Mouse (Mus musculus): ENCODE data around the gene Ube2m. TPM values are rescaled to one million over a fixed set of nuclear protein-coding genes. Genes with fewer than 3 reads are reported as not detected.

Gene Ube2m
- polyA plus RNA-seq, 1 experiment: 366 TPM

DNA sequence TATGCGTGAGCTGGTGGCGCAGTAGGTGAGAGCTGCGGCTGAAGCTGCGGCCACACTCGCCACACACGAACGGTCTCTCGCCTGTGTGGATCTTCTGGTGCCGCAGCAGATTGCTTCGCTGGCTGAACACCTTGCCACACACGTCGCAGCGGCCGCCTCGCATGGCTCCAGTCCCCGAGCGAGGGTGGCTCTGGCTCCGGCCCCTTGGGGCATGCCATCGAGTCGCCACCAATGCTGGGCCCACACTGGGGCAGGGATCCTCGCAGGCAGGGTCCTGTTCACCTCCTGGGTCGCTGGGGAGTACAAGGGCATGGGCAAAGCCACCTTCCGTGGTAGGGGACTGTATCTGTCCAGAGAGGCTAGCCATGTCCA, 6.2 kb upstream of the Ube2m start:
- H3K4me1 ChIP-seq: peaks cover 68% of the 10 kb centered on the region
- peaks cover 29% of the 10 kb centered on the region for H3K27me3 ChIP-seq (replicated peaks)
- H3K36me3 ChIP-seq (replicated peaks; ENCODE audit: low read length): peaks cover 15% of the 10 kb centered on the region
- no peak for TF ChIP-seq GATA1 (IDR thresholded peaks at IDR 0.05; ENCODE audit: borderline replicate concordance, low read length)
- TF ChIP-seq FLI1 (IDR thresholded peaks at IDR 0.05; ENCODE audit: low read length): no peak
- H3K4me3 ChIP-seq (replicated peaks): peak overlapping the region; percentile 90
- H3K9me3 ChIP-seq: peaks cover 20% of the 10 kb centered on the region

DNA sequence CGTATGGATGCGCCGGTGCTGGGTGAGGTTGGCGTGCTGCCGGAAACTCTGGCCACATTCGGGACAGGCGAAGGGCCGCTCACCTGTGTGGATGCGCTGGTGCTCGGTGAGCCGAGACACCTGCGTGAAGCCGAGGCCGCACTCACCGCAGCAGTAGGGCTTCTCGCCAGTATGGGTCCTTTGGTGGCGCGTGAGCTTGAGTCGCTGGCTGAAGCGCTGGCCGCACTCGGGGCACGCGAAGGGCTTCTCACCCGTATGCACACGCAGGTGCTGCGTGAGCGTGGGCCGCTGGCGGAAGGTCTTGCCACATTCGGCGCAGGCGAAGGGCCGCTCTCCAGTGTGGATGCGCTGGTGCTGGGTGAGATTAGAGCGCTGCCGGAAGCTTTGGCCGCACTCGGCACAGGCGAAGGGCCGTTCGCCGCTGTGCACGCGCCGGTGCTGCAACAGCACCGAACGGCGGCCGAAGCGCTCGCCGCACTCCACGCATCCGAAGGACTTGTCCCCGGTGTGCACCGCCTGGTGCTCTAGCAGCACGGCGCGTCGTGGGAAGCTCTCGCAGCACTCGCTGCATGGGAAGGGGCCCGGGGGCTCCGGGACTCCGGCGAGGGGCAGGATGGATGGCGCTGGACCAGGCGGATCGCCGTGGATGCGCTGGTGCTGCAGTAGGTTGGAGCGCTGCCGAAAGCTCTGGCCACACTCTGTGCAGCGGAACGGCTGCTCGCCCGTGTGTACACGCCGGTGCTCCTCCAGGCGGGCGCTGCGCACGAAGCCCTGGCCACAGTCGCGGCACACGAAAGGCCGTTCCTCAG, 5.6 kb upstream of the Ube2m start:
- Histone ChIP-seq H3K36me3 (replicated peaks; ENCODE audit: low read length) (peaks cover 15% of the 10 kb centered on the region), H3K9me3 (peaks cover 20% of the 10 kb centered on the region), H3K4me3 (replicated peaks) (peak overlapping the region; percentile 90), H3K27me3 (replicated peaks) (peaks cover 29% of the 10 kb centered on the region), H3K4me1 (peaks cover 73% of the 10 kb centered on the region)
- TF ChIP-seq GATA1 (IDR thresholded peaks at IDR 0.05; ENCODE audit: borderline replicate concordance, low read length) (no peak), FLI1 (IDR thresholded peaks at IDR 0.05; ENCODE audit: low read length) (no peak)

GRCm38 (mm10) chr7:13043120-13043444, 5.0 kb upstream of the Ube2m start:
- Histone ChIP-seq H3K4me3 (replicated peaks) (peak overlapping the region; percentile 90), H3K27me3 (replicated peaks) (peaks cover 29% of the 10 kb centered on the region), H3K4me1 (peaks cover 76% of the 10 kb centered on the region), H3K36me3 (replicated peaks; ENCODE audit: low read length) (peaks cover 15% of the 10 kb centered on the region), H3K9me3 (peaks cover 20% of the 10 kb centered on the region)
- no peak for TF ChIP-seq GATA1 (IDR thresholded peaks at IDR 0.05; ENCODE audit: borderline replicate concordance, low read length)
- no peak for TF ChIP-seq FLI1 (IDR thresholded peaks at IDR 0.05; ENCODE audit: low read length)

DNA sequence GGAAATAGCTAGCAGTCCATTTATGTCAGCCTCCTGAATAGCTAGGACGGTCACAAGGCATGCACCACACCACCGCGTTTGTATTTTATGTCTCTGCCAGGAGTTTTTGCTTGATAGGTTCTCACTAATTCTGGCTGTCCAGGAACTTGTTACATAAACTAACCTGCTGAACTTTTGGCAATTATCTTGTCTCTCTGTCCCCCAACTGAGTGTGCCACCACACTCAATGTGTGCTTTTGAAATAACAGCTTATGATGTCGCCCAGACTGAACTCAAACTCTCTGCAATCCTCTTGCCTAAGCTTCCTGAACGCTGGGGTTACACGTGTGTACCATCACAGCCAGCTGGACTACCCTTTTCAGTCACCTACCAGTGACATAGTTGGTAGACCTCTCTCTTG, 4.4 kb upstream of the Ube2m start:
- Histone ChIP-seq H3K27me3 (replicated peaks) (peaks cover 29% of the 10 kb centered on the region), H3K4me3 (replicated peaks) (no peak overlapping the region), H3K4me1 (peaks cover 76% of the 10 kb centered on the region), H3K36me3 (replicated peaks; ENCODE audit: low read length) (peaks cover 15% of the 10 kb centered on the region), H3K9me3 (peaks cover 20% of the 10 kb centered on the region)
- TF ChIP-seq GATA1 (IDR thresholded peaks at IDR 0.05; ENCODE audit: borderline replicate concordance, low read length) (no peak), FLI1 (IDR thresholded peaks at IDR 0.05; ENCODE audit: low read length) (no peak)

DNA sequence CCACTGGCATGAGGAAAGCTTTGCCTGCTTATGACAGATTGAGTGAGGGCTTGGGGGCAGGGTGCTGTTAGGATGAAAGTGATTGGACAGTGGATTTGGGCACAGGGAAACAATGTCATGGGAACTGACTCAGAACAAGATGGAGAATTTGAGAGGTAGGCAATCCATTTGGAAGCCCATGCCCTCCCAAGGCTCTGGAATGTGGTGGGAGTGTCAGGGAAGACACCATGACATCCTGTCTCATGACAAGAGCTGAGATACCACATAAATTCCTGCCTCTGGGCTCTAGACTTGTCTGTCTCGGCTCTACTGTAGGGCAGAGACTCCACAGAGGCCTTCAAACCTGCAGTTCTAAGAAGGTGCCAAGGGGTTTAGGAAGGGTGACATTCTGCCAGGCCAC, 3.2 kb upstream of the Ube2m start:
- H3K4me3 ChIP-seq (replicated peaks): no peak overlapping the region
- peaks cover 19% of the 10 kb centered on the region for H3K36me3 ChIP-seq (replicated peaks; ENCODE audit: low read length)
- peaks cover 20% of the 10 kb centered on the region for H3K9me3 ChIP-seq
- TF ChIP-seq GATA1 (IDR thresholded peaks at IDR 0.05; ENCODE audit: borderline replicate concordance, low read length) (no peak), FLI1 (IDR thresholded peaks at IDR 0.05; ENCODE audit: low read length) (no peak)
- peaks cover 82% of the 10 kb centered on the region for H3K4me1 ChIP-seq
- peaks cover 29% of the 10 kb centered on the region for H3K27me3 ChIP-seq (replicated peaks)

GRCm38 (mm10) chr7:13039181-13039580, 1.1 kb upstream of the Ube2m start:
- Histone ChIP-seq H3K27me3 (replicated peaks) (peaks cover 20% of the 10 kb centered on the region), H3K36me3 (replicated peaks; ENCODE audit: low read length) (peaks cover 35% of the 10 kb centered on the region), H3K4me3 (replicated peaks) (peak overlapping the region; percentile 98), H3K9me3 (peaks cover 16% of the 10 kb centered on the region), H3K4me1 (peaks cover 84% of the 10 kb centered on the region)
- TF ChIP-seq FLI1 (IDR thresholded peaks at IDR 0.05; ENCODE audit: low read length) (no peak), GATA1 (IDR thresholded peaks at IDR 0.05; ENCODE audit: borderline replicate concordance, low read length) (no peak)

DNA sequence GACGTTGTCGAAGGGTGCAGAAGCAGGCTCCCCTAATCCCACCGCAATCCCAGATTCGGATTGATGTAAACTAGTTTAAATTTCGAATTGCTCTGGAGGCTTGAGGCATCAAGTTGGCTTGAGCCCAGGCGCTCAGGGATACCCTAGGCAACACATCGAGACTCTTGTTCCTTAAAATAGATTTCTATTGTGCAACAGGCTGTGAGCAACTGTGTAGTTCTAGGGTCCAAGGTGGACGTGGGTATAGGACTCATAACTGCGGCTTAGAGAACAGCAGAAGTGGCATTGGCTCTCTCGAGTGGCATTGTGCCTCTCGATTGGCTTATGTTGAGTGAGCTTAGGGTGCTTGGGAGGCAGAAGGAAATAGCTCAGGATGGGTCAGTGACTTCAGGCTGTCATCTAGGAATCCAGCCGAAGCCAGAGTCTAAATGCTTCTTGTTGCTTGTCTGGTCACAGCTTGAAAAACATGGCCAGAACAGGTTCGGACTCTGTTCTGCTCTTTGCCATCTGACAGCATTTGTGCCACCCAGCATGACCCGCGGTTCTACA, 620 bp upstream of the Ube2m start:
- H3K4me3 ChIP-seq (replicated peaks): peak overlapping the region; percentile 98
- peaks cover 37% of the 10 kb centered on the region for H3K36me3 ChIP-seq (replicated peaks; ENCODE audit: low read length)
- peaks cover 11% of the 10 kb centered on the region for H3K9me3 ChIP-seq
- TF ChIP-seq FLI1 (IDR thresholded peaks at IDR 0.05; ENCODE audit: low read length): no peak
- TF ChIP-seq GATA1 (IDR thresholded peaks at IDR 0.05; ENCODE audit: borderline replicate concordance, low read length): no peak
- peaks cover 84% of the 10 kb centered on the region for H3K4me1 ChIP-seq
- peaks cover 15% of the 10 kb centered on the region for H3K27me3 ChIP-seq (replicated peaks)

DNA sequence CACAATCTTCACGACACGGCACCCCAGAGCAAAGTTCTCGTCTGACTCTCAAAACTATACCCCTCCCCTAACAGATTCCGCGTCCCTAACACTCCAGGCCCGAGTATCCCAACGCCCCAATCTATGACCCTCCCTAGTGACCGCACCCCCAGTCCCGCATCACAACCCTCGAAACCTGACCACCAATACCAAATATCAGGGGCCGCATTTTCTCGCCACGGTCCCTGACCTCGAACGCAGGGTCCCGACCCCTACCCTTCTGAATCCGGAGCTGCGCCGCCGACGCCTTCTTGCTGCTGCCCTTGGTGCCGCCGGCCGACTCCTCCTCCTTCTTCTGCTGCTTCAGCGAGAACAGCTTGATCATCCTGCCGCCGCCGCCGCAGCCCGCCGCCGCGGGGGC, 709 bp downstream of the Ube2m start:
- peak overlapping the region; percentile 98 for H3K4me3 ChIP-seq (replicated peaks)
- no peaks in the 10 kb centered on the region for H3K9me3 ChIP-seq
- TF ChIP-seq GATA1 (IDR thresholded peaks at IDR 0.05; ENCODE audit: borderline replicate concordance, low read length): no peak
- no peak for TF ChIP-seq FLI1 (IDR thresholded peaks at IDR 0.05; ENCODE audit: low read length)
- peaks cover 84% of the 10 kb centered on the region for H3K4me1 ChIP-seq
- H3K27me3 ChIP-seq (replicated peaks): peaks cover 2% of the 10 kb centered on the region
- H3K36me3 ChIP-seq (replicated peaks; ENCODE audit: low read length): peaks cover 41% of the 10 kb centered on the region

DNA sequence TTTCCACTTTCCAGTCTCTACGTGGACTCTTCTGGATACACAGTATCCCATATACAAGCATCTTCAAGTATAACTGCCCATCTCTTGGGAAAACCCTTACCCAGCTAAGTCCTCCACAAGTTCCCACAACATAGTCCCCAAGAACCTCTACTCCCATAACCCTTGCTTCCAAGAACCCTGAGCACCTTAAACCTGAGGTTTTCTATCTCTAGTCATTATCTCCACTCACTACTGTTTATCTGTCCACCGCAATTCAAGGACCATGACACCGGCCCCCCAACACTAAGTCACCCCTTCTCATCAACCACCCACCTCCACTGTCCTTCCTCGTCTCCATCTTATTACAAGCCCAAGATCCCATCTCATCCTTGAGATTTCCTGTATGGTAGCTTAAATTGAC, 1.3 kb downstream of the Ube2m start:
- H3K36me3 ChIP-seq (replicated peaks; ENCODE audit: low read length): peaks cover 47% of the 10 kb centered on the region
- no peaks in the 10 kb centered on the region for H3K27me3 ChIP-seq (replicated peaks)
- H3K4me1 ChIP-seq: peaks cover 85% of the 10 kb centered on the region
- peak overlapping the region; percentile 98 for H3K4me3 ChIP-seq (replicated peaks)
- TF ChIP-seq FLI1 (IDR thresholded peaks at IDR 0.05; ENCODE audit: low read length) (no peak), GATA1 (IDR thresholded peaks at IDR 0.05; ENCODE audit: borderline replicate concordance, low read length) (no peak)
- no peaks in the 10 kb centered on the region for H3K9me3 ChIP-seq

DNA sequence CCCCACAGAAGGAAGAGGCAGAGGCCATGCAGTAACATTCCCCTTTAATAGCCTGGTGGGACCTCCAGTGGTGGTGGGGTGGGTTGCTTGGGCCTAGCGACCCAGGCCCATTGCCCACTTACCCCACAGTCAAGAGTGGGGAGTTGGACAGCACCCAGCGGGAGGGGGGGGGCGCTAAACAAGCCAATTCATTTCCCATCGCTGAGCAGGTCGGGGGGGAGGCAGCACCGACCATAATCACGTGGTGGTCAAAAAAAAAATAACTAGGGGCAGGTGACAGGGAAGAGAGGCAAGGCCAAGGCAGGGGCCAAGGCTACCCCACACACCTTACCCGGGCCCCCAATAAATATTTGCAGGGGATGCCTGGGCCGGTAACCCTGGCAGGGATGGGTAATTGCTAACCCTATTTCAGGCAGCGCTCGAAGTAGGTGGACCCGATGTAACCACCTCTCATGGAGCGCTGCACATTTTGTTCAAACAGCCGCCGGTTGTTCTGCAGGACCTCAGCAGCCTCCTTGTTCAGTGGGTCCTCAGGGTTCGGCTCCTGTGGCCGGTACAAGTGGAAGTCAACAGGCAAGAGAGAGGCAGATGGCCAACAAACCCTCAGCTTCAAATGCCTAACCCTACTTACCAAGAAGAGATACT, 2.7 kb downstream of the Ube2m start:
- TF ChIP-seq GATA1 (IDR thresholded peaks at IDR 0.05; ENCODE audit: borderline replicate concordance, low read length): no peak
- no peak for TF ChIP-seq FLI1 (IDR thresholded peaks at IDR 0.05; ENCODE audit: low read length)
- Histone ChIP-seq H3K27me3 (replicated peaks) (no peaks in the 10 kb centered on the region), H3K4me3 (replicated peaks) (peak overlapping the region; percentile 100), H3K36me3 (replicated peaks; ENCODE audit: low read length) (peaks cover 56% of the 10 kb centered on the region), H3K9me3 (no peaks in the 10 kb centered on the region), H3K4me1 (peaks cover 72% of the 10 kb centered on the region)

Data from megakaryocyte, embryonic 14.5 days (primary cell).